Mouse (Mus musculus): ENCODE results near the gene Gstp1. TPM values are rescaled to one million over a fixed set of nuclear protein-coding genes. Genes with fewer than 3 reads are reported as not detected.

Gene Gstp1
- polyA plus RNA-seq, 1 experiment: 745 TPM

DNA sequence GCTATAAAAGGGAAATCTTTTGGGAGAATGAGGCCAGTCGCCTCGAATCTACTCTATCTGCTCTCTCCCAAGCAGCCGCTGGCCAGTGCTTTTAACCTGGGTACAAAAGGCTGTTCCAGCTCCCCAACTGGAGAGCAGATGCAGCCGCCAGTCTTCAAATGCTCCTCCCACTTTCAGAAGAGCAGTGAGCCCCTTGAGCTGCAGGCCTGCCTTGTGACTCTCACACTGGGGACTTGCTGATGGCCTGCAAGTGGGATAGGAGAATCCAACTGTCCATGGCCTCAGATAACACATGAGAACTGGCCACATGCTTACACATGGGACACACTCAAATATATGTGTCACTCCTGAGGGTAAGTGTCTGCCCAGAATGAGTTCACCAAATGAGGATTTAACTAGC, 18.9 kb upstream of the Gstp1 start:
- WGBS: 57% methylated on average over 4 of the region's 4 CpGs
- Histone ChIP-seq H3K4me3 (ENCODE audit: insufficient read depth, low read depth, low read length) (no peak overlapping the region), H3K4me1 (ENCODE audit: control insufficient read depth, insufficient read depth, low read length) (peaks cover 12% of the 10 kb centered on the region; the same call in 1 of the 2 replicates), H3K27me3 (replicated peaks; ENCODE audit: control insufficient read depth, insufficient read depth, low read length) (no peaks in the 10 kb centered on the region), H3K36me3 (ENCODE audit: control insufficient read depth, insufficient read depth, low read length) (no peaks in the 10 kb centered on the region), H3K27ac (ENCODE audit: insufficient read depth, low read depth, low read length) (peak overlapping the region; percentile 82)
- no peak for DNase-seq
- TF ChIP-seq POLR2A (IDR thresholded peaks at IDR 0.05; ENCODE audit: low read depth, low read length): no peak
- TF ChIP-seq CTCF (conservative IDR thresholded peaks at IDR 0.05; ENCODE audit: insufficient read depth, insufficient read length, low read depth, low read length): no peak

DNA sequence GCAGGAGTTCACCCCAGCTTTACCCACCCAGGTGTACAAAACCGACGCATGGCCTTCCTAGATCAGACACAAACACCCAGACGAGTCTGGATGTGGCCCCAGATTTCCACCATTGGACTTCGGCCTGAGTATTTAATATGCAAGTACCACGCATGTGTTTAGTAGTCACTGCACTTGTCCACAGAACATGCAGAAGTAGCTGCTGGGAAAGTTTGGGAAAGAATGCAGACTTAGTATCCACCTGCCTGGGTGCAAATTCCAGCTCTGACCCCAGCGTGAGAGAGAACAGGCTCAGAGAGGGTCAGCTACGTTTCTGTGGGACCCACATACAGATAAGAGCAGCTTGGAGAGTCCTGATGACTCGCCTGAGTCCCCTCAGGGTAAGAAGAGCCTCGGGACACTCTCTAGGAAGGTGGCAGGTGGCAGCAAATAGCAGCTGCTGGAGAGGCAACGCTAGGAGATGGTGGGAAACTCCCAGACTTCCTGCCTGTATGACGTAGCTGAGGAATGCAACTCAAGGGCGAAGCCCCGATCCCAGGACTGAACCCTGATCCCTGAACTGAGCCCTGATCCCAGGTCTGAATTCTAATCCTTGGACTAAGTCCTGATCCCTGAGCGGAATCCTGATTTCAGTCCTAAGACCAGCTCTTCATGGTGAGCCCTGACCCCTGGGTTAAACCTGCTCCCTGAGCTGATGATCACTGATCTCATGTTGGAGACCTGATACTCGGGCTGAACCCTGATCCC, 18.3 kb upstream of the Gstp1 start:
- DNase-seq: peak; percentile 73
- H3K27me3 ChIP-seq (replicated peaks; ENCODE audit: control insufficient read depth, insufficient read depth, low read length): no peaks in the 10 kb centered on the region
- 41% methylated on average over 15 of the region's 15 CpGs for WGBS
- TF ChIP-seq CTCF (conservative IDR thresholded peaks at IDR 0.05; ENCODE audit: insufficient read depth, insufficient read length, low read depth, low read length) (no peak), POLR2A (IDR thresholded peaks at IDR 0.05; ENCODE audit: low read depth, low read length) (no peak)
- H3K36me3 ChIP-seq (ENCODE audit: control insufficient read depth, insufficient read depth, low read length): no peaks in the 10 kb centered on the region
- H3K4me1 ChIP-seq (ENCODE audit: control insufficient read depth, insufficient read depth, low read length): peaks cover 12% of the 10 kb centered on the region; the same call in 1 of the 2 replicates
- H3K4me3 ChIP-seq (ENCODE audit: insufficient read depth, low read depth, low read length): no peak overlapping the region
- H3K27ac ChIP-seq (ENCODE audit: insufficient read depth, low read depth, low read length): peak overlapping the region; percentile 82

DNA sequence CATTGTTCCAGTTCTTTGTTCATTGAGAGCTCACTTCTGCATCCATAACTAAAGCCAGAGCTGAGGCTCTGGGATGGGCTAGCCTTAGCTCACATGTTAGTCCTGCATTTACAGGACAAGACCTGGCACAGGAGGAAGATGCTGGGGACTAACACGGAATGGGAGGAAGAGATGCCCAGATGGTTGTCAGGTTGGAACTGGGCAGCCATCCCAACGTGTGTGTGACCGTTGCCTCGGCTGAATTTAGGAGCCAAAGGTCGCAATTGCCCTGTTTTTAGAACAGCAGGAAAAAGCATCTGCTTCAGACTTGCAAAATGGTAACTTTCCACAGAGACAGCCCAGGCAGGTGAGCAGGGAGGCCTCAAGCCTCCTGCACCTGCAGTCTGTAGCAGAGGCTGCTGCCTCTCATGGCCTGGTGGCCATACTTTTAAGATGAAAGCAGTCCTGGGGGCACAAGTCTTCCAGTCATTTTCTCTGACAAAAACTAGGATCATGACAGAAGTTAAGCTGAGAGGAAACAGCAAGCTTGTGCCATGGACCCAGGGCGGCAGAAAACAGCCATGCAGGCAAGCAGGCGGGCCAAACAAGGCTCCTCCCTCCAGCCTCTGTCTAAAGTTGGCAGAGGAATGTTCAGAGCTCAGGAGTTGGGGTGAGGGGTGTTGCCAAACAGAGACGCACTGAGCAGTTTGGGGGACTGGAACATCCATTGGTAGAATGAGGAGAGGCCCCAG, 17.6 kb upstream of the Gstp1 start:
- no peaks in the 10 kb centered on the region for H3K36me3 ChIP-seq (ENCODE audit: control insufficient read depth, insufficient read depth, low read length)
- peak; percentile 90 for DNase-seq
- no peaks in the 10 kb centered on the region for H3K27me3 ChIP-seq (replicated peaks; ENCODE audit: control insufficient read depth, insufficient read depth, low read length)
- WGBS: 48% methylated on average over 8 of the region's 8 CpGs
- peaks cover 12% of the 10 kb centered on the region; the same call in 1 of the 2 replicates for H3K4me1 ChIP-seq (ENCODE audit: control insufficient read depth, insufficient read depth, low read length)
- TF ChIP-seq POLR2A (IDR thresholded peaks at IDR 0.05; ENCODE audit: low read depth, low read length) (no peak), CTCF (conservative IDR thresholded peaks at IDR 0.05; ENCODE audit: insufficient read depth, insufficient read length, low read depth, low read length) (no peak)
- no peak overlapping the region for H3K4me3 ChIP-seq (ENCODE audit: insufficient read depth, low read depth, low read length)
- peak overlapping the region; percentile 82 for H3K27ac ChIP-seq (ENCODE audit: insufficient read depth, low read depth, low read length)

DNA sequence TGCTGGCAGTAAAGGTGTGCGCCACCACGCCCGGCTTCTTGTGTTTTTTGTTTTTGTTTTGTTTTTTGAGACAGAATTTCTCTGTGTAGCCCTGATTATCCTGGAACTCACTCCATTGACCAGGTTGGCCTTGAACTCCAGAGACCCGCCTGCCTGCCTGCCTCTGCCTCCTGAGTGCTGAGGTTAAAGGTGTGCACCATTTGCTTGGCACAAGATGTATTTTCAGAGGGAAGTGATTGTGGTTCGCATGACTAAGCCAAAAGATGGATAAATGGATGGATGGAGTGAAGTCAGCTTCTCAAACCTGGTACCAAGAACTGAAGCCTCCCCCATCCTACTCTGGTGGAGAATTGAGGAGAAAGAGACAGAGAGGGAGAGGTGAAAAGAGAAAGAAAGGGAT, 16.8 kb upstream of the Gstp1 start:
- DNase-seq: no peak
- H3K27ac ChIP-seq (ENCODE audit: insufficient read depth, low read depth, low read length): no peak overlapping the region
- H3K4me3 ChIP-seq (ENCODE audit: insufficient read depth, low read depth, low read length): no peak overlapping the region
- WGBS: 88% methylated on average over 5 of the region's 5 CpGs
- peaks cover 12% of the 10 kb centered on the region; the same call in 1 of the 2 replicates for H3K4me1 ChIP-seq (ENCODE audit: control insufficient read depth, insufficient read depth, low read length)
- no peaks in the 10 kb centered on the region for H3K27me3 ChIP-seq (replicated peaks; ENCODE audit: control insufficient read depth, insufficient read depth, low read length)
- H3K36me3 ChIP-seq (ENCODE audit: control insufficient read depth, insufficient read depth, low read length): no peaks in the 10 kb centered on the region
- TF ChIP-seq CTCF (conservative IDR thresholded peaks at IDR 0.05; ENCODE audit: insufficient read depth, insufficient read length, low read depth, low read length): no peak
- TF ChIP-seq POLR2A (IDR thresholded peaks at IDR 0.05; ENCODE audit: low read depth, low read length): no peak

DNA sequence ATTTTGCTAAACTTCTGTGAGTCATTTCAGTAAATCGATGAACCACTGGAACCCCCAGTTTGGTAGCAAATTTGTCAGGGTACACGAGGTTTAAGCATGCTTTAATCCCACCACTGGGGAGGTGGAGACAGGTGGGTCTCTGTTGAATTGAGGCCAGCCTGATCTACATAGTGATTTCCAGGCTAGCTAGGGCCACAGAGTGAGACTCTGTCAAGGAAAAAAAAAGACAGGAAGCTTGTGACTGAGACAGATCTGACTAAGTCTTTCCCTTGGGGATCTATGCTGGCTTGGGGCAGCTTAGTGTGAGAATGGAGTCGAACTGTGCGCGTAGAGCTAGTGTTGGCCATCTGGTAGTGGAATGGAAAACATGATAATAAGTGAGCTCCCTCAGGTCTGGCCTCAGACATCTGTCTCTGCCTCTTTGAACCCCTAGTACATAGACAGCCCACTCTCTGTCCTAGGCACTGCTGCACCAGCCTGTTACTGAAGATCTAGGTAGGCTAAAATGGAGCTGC, 14.8 kb upstream of the Gstp1 start:
- H3K36me3 ChIP-seq (ENCODE audit: control insufficient read depth, insufficient read depth, low read length): no peaks in the 10 kb centered on the region
- WGBS: 80% methylated on average over 5 of the region's 5 CpGs

DNA sequence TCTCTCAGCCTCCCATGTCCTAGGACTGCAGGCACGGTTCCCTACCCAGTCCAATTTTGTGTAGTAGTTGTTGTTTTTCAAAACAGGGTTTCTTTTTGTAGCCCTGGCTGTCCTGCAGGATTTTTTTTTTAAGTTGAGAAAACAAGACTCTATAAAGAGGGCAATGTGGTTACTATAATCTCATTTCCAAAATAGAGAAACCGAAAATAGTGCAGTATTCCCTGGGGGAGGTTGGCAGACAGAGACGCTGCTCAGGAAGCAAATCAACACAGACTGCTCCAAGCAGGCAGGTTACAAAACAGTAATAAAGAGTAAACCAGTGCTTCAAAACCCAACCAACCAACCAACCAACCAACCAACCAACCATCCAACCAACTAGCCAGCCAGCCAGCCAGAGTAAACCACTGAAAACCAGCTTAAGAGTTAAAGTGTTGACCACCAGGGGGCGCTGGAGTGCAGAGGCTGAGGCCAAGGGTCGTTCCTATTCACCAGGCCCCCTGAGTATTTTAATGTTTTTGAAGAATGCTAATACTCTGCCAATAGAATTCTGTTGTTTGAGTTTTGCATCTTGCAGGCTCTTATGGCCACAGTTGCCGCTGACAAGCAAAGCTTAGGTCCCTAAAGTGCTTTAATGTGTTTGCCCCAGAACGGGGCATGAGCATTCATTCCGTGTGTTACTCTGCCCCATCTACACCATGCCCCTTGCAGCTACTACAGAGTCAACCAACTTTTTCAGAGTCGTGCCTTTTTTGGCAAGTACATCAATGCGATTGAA, 14.1 kb upstream of the Gstp1 start:
- TF ChIP-seq POLR2A (IDR thresholded peaks at IDR 0.05; ENCODE audit: low read depth, low read length): no peak
- peak; percentile 74 for TF ChIP-seq CTCF (conservative IDR thresholded peaks at IDR 0.05; ENCODE audit: insufficient read depth, insufficient read length, low read depth, low read length)
- Histone ChIP-seq H3K27me3 (replicated peaks; ENCODE audit: control insufficient read depth, insufficient read depth, low read length) (no peaks in the 10 kb centered on the region), H3K4me1 (ENCODE audit: control insufficient read depth, insufficient read depth, low read length) (peaks cover 12% of the 10 kb centered on the region; the same call in 1 of the 2 replicates), H3K4me3 (ENCODE audit: insufficient read depth, low read depth, low read length) (no peak overlapping the region), H3K27ac (ENCODE audit: insufficient read depth, low read depth, low read length) (no peak overlapping the region), H3K36me3 (ENCODE audit: control insufficient read depth, insufficient read depth, low read length) (no peaks in the 10 kb centered on the region)
- WGBS: 49% methylated on average over 10 of the region's 10 CpGs
- DNase-seq: peak; percentile 74

More for the DNA sequence above, 14.8 kb upstream of the Gstp1 start:
- Histone ChIP-seq H3K27me3 (replicated peaks; ENCODE audit: control insufficient read depth, insufficient read depth, low read length) (no peaks in the 10 kb centered on the region), H3K4me3 (ENCODE audit: insufficient read depth, low read depth, low read length) (no peak overlapping the region), H3K27ac (ENCODE audit: insufficient read depth, low read depth, low read length) (no peak overlapping the region), H3K4me1 (ENCODE audit: control insufficient read depth, insufficient read depth, low read length) (peaks cover 12% of the 10 kb centered on the region; the same call in 1 of the 2 replicates)
- TF ChIP-seq CTCF (conservative IDR thresholded peaks at IDR 0.05; ENCODE audit: insufficient read depth, insufficient read length, low read depth, low read length): no peak
- no peak for TF ChIP-seq POLR2A (IDR thresholded peaks at IDR 0.05; ENCODE audit: low read depth, low read length)
- DNase-seq: no peak

All from kidney, adult 2 months (tissue).